Mouse (Mus musculus) cerebellum, adult 11-12 months (tissue): ENCODE data around the gene Gfy.
A peak's percentile ranks its signal among the peaks of the same experiment; 100 is the strongest.

ENCODE experiments used
- DNase-seq: peaks from one replicate; pipeline ENCODE4 v3.0.0; 2022

Gene Gfy

DNA sequence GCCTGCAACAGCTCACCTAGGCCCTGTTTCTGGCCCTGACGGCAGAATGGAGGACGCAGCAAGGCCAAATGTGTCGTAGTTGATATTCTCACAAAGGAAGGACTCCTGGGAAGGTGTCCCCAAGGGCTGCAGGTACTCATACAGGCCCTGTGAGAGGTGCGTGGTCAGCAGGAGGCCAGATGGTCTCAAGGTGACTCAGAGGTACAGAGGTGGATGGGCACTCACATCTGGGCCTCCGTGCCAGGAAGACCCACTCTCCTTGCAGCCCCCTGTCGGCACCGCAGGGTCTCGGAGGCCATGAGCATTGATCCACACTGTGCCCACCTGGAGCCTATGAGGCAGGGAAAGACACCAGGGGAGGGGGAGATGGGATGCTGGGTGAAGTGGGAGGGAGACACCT is 33.9 kb downstream of the Gfy start:
- no peak for DNase-seq

DNA sequence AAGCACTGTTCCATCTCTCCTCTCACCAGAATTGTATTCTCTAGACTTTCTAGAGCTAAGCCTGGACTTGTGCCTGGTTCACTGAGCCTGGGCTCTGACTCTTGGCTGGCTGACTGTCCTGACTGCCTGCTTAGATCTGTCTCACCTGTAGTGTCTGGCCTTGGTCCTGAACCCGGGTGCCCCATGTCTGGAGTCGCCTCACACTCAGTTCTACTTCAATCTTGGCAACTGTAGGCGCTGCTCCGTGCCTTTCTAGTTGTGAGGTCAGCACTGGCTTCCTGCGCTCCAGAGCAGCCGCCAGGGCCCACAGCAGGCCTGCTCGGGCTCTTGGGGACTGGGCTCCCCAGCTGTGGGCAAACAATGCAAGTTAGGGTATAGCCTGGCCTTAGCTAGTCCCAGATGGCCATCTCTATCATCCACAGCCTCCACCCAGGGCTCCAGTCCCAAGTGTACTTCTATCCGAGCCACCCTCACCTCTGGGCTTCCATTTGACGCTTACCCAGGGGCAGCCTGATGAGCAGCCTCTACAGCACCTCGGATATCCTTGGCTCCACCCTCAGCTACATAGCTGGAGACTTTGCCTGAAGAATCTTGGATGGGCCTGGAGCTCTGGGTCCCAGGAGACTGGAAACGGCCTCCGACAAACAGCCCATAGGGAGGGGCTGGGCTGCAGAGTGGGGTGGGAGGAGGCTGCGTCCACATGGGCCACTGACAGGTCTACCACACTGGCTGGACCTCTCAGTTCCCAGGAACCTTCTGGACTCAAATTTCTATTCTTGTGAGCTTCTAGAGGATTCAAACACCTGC is 34.8 kb downstream of the Gfy start:
- no peak for DNase-seq

DNA sequence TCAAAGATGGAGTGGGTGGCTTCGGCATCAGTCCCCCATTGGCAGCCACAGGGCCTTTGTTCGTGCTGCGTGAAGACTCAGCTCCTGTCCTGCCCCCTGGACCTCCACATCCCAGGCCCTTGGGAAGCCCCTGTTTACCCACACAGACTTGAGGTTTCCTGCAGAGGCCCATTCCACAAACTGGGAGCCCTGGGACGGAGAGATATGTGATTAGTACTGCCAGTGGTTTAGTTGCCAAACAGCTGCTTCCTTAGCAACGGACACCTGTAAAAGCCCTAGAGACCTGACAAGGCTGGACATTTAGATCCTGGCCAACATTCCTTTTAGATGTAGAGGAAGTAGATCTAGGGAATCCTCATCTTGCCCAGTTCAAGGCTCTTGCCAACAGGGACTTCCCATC is 37.5 kb downstream of the Gfy start:
- DNase-seq = peak; percentile 9

DNA sequence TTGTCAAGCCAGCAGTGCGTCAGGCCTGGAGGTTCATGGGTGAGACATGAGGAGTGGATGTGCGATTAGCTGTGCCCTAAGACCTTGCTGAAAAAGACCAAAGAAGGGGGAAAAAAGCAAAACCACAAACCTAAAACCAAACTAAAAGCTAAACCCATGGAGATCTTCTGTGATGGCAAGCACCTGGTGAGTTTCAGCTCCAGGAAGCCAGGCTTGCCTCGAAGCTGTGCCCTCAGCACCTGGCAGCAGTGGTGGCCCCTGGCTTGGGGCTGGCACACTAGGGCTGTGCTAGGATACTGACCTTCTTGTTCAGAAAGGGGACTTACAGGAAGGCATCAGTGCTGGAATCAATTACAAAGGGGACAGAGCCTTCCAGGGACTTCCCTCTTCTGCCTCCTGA is 38.0 kb downstream of the Gfy start:
- DNase-seq = no peak

DNA sequence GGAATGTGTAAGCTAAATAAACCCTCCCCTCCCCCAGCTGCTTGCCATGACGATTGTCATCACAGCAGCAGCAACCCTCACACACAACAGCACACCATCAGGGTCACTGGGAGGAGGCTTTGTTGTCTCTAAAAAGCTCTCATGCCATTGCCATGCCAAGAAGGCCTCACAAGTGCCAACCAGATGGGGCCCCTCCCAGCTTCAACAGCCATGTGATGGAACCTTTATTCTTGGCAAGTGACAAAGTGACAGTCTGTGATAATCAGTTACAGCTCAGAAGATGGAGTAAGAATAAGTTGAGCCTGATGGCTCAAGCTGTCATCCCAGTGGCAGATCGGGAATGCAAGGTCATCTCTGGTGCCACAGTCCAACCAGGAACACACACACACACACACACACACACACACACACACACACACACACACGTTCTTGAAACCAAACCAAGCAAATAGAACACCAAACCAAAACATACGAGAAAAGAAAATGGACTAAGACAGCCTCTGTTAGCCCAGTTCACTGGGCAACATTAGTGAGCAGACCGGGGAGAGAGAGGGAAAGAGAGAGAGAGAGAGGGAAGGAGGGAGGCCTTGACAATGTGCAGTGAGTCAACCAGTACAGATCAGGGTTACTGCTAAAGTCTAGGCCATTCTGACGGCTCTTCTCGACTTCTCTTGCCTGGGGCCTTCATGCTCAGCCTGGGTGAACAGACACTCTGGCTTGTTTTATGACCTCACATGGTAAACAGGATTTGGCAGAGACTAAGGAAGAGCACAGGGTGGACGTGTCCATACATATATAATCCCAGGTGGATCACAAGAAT is 39.3 kb downstream of the Gfy start:
- DNase-seq = no peak

DNA sequence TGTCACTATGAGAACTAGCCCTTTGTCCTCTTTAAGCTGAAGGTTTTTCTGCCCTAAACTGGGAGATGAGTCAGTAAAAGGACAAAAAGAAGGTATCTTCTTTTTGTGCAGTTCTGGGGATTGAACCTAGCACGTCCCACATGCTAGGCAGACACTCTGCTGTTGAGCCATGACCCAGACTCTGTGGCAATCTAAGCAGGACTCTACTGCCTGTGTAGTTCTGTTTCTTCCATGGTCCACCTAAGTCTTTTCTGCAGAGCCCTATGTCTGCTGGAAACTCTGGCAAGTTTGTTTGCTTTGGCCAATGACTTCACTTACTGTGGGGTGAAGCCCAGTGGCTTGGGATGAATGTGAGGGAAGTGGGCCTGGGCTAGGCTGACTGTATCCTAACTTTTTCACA is 41.0 kb downstream of the Gfy start:
- DNase-seq = no peak

DNA sequence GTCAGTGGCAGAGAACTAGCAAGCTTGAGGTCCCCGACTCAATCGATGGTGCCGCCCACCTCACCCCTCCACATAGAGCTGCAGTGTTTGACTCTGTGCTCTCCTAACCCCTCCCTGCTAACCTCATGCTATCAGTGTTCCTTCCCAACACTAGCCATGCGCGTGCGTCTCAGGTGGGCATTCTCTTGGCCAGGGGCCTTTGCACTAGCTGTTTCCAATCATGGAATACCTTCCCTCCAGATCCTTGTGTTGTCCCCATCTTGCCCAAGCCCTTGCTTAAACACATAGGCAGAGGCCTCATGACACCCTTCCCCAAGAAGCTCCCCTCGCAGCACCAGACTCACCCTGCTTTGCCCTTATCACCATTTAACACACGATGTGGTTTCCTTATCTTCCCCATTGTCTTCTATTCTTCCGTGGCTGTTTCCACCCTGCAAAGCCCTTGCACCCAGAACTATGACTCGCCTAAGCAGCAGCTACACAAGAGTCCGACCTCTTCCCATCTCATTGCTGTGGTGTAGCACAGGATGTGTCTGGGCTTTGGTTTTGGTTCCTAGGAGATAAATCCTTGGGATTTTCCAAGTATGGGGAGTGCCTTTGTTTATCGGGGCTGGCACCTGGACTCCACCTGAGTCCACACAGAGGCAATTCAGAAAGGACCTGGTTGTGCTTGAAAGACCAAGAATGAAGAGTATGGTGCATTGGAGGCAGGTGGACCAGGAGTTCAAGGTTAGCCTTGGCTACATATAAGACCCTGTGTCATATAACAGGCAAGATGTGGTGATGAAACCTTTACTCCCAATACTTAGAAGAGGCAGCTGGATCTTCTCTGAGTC is 42.0 kb downstream of the Gfy start:
- DNase-seq = peak; percentile 32

DNA sequence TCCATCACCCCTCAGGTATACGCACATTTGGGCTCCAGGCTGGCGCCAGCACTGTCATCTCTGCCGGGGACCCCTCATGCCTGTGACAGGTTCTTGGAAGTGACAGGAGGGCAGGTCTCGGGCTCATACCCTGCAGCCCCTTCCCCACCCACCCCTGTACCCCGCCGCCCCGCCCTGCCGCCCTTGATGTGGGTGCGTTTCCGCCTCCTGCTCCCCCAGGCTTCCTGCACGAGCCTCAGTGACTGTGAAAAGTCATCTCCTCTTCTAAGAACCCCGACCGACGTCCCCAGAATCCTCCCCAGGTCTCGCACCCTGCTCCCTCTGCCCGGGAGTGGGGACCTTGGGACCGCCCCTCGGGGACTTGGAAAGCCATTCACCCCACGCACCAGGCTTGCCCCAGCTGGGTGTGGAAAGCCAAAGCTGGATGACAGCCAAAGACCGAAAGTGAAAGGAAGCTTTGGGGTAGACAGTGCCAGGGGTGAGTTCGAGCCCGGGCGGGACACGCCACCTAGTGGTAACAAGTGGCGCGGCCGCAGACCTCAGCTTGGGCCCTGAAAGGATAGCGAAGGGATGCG is 43.3 kb downstream of the Gfy start, which contains the start of the genes Gm45713 and Flt3l:
Gene Gm45713, minus strand, starts transcription at position 239 of the 575 bp plus-strand sequence.
Gene Flt3l, minus strand, starts transcription at position 440 of the 575 bp plus-strand sequence.
- DNase-seq = peak; percentile 89

DNA sequence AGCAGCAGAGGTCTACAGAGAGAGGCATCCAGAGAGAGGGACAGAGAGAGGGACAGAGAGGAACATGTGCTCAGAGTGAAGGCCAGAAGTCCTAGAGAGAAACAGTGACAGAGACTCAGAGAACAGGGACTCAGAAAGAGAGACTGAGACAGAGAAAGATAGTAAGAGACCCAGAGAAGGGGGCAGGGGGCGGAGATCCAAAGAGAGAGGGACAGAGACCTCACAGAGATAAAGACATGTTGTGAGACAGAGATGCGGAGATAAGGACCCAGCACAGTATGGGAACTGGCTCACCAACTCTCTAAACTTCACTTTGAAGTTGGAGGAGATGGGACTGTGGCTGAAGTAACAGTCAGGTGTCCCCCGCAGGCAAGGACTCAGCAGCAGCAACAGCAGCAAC is 44.0 kb downstream of the Gfy start:
- no peak for DNase-seq

DNA sequence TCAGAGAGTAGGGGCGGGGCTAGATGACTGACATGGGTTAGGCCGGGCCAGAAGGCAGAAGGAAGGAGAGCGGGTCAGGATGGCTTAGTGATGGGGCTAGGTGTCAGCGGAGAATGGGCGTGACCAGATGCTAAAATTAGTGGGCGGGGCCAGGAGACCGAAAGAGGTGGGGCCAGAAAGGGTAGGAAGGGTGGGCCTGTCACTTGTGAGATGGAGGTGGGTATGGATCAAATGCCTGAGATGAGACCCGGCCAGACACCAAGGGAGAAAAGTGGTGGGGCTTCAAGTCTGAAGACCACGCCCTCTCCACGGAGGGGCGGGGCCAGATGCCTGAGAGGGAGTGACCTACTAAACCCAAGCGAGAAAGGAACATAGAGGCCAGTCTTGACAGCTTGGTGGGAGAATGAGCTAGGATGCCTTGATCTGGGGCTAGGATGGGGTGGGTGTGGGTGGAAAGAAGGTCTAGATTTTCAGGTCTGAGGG is 44.8 kb downstream of the Gfy start:
- DNase-seq = peak; percentile 49

DNA sequence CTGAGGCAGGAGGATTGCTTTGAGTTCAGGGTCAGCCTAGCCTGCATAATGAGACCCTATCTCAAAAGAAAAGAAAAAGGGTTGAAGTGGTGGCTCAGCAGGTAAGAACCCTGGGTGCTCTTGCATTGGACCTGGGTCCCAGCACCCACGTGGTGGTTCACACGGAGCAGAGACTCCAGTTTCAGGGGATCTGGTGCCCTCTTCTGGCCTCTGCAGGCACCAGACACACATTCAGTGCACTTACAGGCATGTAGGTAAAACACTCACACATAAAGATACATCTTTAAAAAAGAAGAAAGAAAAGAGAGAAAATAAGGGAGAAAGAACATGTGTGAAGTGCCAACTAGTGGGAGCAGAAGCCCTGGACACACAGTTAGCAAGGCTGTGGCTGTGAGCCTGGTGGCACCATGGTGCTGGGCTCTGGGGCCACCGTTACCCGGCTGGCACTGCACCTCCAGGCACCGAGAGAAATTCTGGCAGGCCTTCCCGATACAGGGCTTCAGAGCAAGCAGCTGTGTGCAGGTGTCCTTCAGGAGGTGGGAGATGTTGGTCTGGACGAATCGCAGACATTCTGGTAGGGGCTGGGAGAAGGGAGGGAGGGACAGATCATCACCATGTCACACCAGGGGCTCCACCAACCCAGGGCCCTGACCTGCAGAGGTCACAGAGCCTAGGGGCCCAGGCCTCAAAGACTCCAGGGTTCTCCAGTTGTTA is 45.8 kb downstream of the Gfy start:
- peak; percentile 33 for DNase-seq

DNA sequence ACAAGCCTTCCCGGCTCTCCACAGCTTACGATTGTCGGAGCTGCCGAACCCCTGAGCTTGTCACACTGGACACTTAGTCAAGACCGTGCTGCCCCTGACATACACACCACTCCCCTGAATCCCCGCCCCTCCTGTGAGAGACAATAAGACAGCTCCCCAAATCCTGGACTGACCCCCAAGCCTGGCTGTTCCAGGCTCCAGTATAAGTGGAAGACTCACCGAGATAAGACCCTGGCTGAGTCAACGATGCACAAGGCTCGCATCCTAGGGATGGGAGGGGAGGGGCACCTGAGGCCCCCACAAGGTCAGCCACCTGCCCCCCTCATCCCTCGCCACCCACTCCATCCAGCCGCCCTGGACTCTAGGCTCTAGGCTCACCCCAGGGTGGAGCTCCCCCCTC is 47.5 kb downstream of the Gfy start:
- peak; percentile 50 for DNase-seq

DNA sequence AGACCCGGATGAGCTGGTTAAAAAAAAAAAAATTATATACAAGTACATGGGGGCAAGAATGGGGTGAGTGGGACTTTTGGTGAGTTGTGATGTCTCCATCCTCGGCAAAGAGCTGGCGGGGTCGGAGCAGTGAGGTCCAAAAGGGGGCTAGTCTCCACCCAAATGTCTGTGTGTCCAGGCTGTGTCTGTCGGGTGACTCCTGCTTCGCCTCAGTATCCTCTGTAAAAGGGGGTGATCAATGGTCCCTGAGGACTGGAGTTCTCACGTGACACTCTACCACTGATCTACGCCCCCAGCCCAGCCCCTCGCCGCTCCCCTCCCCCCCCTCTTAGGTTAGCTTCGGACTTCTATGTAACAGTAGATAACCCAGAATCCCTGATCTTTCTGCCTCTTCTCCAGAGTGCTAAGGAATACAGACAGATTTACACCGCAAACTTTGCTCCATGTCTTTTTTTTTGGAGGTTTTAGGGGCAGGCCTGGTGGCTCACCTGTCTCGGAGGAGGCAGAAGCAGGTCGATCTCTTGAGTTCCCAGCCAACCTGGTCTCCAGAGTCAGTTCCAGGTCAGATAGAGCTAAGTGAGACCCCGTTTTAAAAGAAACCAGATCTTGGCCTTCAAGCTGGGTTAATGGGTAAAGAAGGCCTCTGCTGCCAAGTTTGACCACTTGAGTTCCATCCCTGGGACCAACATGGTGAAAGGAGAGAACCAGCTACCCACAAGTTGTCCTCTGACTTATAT is 49.4 kb downstream of the Gfy start:
- DNase-seq = peak; percentile 65

DNA sequence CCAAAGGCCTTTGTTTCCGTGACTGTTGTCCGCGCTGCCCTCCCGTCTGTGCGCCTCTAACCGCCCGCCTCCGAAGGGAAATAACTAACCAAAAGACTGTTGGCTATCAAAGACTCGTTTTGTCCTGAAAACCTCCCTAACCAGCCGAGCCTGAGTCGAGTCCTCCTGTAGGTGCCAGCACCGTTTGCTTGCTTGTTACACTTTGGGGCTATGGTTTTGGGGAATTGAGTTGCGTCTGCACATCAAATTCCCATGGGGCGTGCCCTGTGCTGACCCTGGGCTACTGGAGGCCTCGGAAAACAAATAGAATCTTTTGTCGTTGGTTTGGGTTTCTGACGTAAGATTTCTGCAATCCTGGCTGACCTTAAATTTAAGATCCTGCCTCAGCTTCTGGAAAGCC is 50.1 kb downstream of the Gfy start:
- no peak for DNase-seq

DNA sequence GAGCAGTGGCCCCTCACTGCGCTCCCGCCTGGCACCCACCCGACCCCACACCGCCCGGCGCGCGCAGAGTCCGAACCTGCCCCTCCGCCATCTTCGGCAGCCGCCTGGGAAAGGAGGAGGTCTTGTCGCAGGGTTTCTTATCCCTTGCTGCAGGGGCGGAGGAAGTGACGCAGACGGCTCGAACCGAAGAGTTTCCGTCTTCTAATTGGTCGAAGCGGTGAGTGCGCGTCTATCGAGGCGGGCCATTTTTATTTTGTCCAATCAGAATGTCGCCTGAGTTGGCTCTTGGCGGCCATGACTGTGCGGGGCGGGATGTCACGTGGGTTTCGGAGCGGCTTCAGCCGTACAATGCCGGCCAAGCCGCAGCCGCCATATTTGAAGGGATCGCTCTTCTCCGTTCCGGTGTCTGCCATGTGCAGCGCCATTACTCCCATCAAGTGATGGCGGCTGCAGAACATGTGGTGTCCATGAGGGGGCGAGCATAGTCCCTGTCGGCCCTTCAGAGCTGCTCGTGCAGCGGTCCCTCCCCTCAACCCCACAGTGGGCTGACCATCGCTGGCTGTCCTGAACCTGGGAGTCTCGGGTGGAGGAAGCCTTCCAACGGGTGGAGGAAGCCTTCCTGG is 50.6 kb downstream of the Gfy start, which contains the start of gene Rpl13a:
Gene Rpl13a, minus strand, starts transcription at position 138 of the 623 bp plus-strand sequence.
- peak; percentile 100 for DNase-seq

DNA sequence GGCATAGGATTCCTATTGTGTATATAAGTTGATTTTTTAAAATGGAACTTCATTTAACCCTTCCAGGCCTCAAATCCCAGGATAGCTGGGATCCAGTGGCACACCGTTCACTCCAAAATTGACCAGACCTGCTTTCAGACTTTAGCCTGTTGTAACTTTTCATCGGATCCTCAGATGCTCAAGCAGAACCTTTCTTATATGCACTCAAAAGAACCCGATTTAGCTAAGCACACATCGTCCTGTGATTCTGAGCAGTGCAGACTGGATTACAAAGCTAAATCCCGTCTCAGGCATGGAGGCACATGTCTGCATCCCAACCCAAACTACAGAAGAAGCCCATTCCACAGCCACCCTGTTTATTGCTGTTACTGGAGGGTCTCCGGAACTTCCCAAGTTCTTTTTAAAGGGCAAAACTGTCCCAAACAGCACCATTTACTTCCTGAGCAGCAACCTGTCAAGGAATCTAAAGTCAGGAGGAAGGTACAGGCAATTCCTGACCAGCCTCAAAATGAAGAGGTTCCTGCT is 51.6 kb downstream of the Gfy start:
- DNase-seq = no peak

DNA sequence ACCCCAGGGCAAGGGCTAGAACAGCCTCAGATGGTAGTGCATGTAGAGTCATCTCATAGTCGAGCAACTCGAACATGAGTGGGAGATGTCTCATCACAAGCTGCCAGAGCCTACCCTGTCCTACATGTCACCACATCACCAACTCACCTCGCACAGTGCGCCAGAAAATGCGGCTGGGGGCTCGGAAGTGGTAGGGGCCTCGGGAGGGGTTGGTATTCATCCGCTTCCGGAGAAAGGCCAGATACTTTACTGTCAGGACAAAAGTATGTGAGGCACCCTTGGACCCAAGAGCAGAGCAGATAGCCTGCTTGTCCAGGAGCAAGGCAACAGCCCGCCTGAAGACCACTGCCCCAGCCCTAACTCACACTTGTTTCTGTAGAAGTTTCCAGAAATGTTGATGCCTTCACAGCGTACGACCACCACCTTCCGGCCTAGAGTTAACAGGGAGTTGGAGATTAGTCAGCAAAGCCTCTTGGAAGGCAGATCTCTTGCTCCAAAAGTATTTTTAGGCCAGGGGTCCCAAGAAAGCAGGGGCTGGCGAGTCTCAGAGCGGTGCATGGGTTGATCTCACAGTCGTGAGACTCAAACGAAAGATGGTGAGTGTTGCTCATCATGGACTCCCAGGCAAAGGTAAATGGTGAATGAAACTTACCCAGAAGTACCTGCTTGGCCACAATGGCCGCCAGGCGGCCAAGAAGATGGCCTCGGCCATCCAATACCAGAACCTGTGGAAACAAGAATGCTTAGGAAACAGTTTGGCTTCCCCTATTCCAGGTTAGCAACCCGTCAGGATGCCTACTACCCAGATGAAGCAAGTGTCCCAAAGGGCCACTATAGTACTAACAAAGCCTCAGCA is 52.3 kb downstream of the Gfy start:
- DNase-seq = peak; percentile 49
